Mouse (Mus musculus) cerebellum, postnatal 10 days (tissue): ENCODE data around the gene Atp2a3.

ENCODE experiments used
- DNase-seq, 2 experiments: peaks; one replicate each; pipeline ENCODE4 v3.0.0; 2021; ENCODE audit warnings: mixed read lengths in 2 of 2

Gene Atp2a3

GRCm38 (mm10) chr11:73007698-73008481 lies 46.9 kb downstream of the Atp2a3 start:
- peak; percentile 76 to 78 for DNase-seq

GRCm38 (mm10) chr11:73008826-73009225 lies 47.9 kb downstream of the Atp2a3 start:
- DNase-seq, result no peak

- DNase-seq, result peak; percentile 76 to 86
Measured at GRCm38 (mm10) chr11:73009531-73010274, 48.7 kb downstream of the Atp2a3 start.

- peak in 1 of 2 experiments; percentile 47 for DNase-seq
Measured at GRCm38 (mm10) chr11:73013981-73014380, 53.0 kb downstream of the Atp2a3 start.

- peak; percentile 86 to 89 for DNase-seq
Measured at GRCm38 (mm10) chr11:73014831-73015344, 53.9 kb downstream of the Atp2a3 start.

GRCm38 (mm10) chr11:73015391-73016102 lies 54.6 kb downstream of the Atp2a3 start:
- peak; percentile 91 to 93 for DNase-seq

GRCm38 (mm10) chr11:73016103-73016420 lies 55.1 kb downstream of the Atp2a3 start:
- DNase-seq, result peak; percentile 75 to 78

- DNase-seq, result peak; percentile 98 to 99
Measured at GRCm38 (mm10) chr11:73018471-73019146, 57.6 kb downstream of the Atp2a3 start, which contains the start of gene Camkk1. Gene Camkk1, plus strand, starts transcription at chr11:73019008.

GRCm38 (mm10) chr11:73019147-73019795 lies 58.3 kb downstream of the Atp2a3 start:
- peak; percentile 72 to 73 for DNase-seq

- no peak for DNase-seq
Measured at GRCm38 (mm10) chr11:73020953-73021800, 60.2 kb downstream of the Atp2a3 start.

- peak; percentile 61 to 64 for DNase-seq
Measured at GRCm38 (mm10) chr11:73023099-73023498, 62.1 kb downstream of the Atp2a3 start.

GRCm38 (mm10) chr11:73023827-73024226 lies 62.9 kb downstream of the Atp2a3 start:
- no peak for DNase-seq

- DNase-seq, result no peak
Measured at GRCm38 (mm10) chr11:73024236-73024904, 63.4 kb downstream of the Atp2a3 start.

- DNase-seq, result no peak
Measured at GRCm38 (mm10) chr11:73026961-73027360, 66.0 kb downstream of the Atp2a3 start.

- peak; percentile 94 for DNase-seq
Measured at GRCm38 (mm10) chr11:73030821-73031498, 70.0 kb downstream of the Atp2a3 start.

GRCm38 (mm10) chr11:73031536-73031935 lies 70.6 kb downstream of the Atp2a3 start:
- peak; percentile 63 to 68 for DNase-seq

GRCm38 (mm10) chr11:73036077-73036476 lies 75.1 kb downstream of the Atp2a3 start:
- DNase-seq, result no peak

GRCm38 (mm10) chr11:73036889-73037288 lies 75.9 kb downstream of the Atp2a3 start:
- no peak for DNase-seq

GRCm38 (mm10) chr11:73037691-73038090 lies 76.7 kb downstream of the Atp2a3 start:
- DNase-seq, result no peak
